In the genomic region with DNA sequence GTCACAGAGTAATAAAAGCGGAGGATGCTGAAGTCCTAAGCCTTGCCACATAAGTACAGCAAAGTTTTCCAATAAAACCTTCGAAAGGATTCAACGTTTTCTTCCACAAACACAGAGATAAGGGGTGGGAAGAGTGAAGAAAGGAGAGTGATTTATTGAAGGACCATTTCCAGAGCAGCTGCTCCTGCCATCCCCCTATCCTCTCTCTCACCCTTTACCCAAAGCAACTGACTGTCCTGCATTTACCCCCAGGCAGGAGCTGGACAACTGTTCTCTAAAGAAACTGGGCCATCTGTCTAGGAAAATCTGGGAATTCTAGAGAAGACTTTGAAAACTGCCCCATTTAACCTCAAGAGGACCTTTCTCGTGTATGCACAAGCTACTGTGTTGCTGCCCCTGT, we compare ENCODE assay signal across 13 mouse cellular contexts.
"Had no signal": no experiment of that assay in that cellular context is flagged by ENCODE, and none has a peak within 500 bp of the region (broad histone marks: within the 10 kb centered on the region; RNA-seq: fewer than 3 reads in every experiment).

No protein-coding gene starts in this region.

- H3K36me3 ChIP-seq: kidney, embryonic 15.5 days; limb, embryonic 10.5 days; liver, embryonic 15.5 days; midbrain, embryonic 10.5 days had no signal

- H3K9ac ChIP-seq: kidney, embryonic 15.5 days; liver, embryonic 15.5 days had no signal

- H3K27me3 ChIP-seq: kidney, embryonic 15.5 days; liver, embryonic 15.5 days had no signal

- H3K9me3 ChIP-seq: kidney, embryonic 15.5 days; limb, embryonic 10.5 days; liver, embryonic 15.5 days; midbrain, embryonic 10.5 days had no signal

- ATAC-seq: lung, postnatal 0 days had no signal

- H3K4me3 ChIP-seq: kidney, embryonic 15.5 days; left cerebral cortex, adult 2 months; limb, embryonic 10.5 days; liver, embryonic 15.5 days; midbrain, embryonic 10.5 days had no signal

- H3K4me1 ChIP-seq: kidney, embryonic 15.5 days; limb, embryonic 10.5 days; liver, embryonic 15.5 days; midbrain, embryonic 10.5 days had no signal

- DNase-seq: kidney, adult 2 months; kidney, postnatal 14 days; lung, adult 2 months; lung, postnatal 36 days; midbrain, embryonic 14.5 days had no signal

- H3K27ac ChIP-seq: kidney, embryonic 15.5 days; left cerebral cortex, adult 2 months; limb, embryonic 10.5 days; liver, embryonic 15.5 days; midbrain, embryonic 10.5 days; stomach, postnatal 0 days had no signal

- H3K4me2 ChIP-seq: kidney, embryonic 15.5 days; liver, embryonic 11.5 days; liver, embryonic 15.5 days had no signal
